Comparison of ENCODE assay signal across 9 mouse cellular contexts in genomic region chr10:18463071-18463841, GRCm38 (mm10).
DNase-seq lines count a peak whose midpoint lies in the region; ATAC-seq and TF ChIP-seq lines count a peak whose summit lies in the region.
"Had no signal": no experiment of that assay in that cellular context is flagged by ENCODE, and none has a peak within 500 bp of the region (broad histone marks: within the 10 kb centered on the region; RNA-seq: fewer than 3 reads in every experiment).

No protein-coding gene starts in this region.

- no peaks in the 10 kb centered on the region for H3K36me3 ChIP-seq in forebrain, embryonic 11.5 days (ENCODE audit: control insufficient read depth, insufficient read depth, low read length)
- no peaks in the 10 kb centered on the region for H3K36me3 ChIP-seq in hindbrain, embryonic 15.5 days
- no peaks in the 10 kb centered on the region for H3K36me3 ChIP-seq in small intestine, adult 2 months (ENCODE audit: control insufficient read depth, insufficient read depth, low read length)
- H3K36me3 ChIP-seq: lung, embryonic 15.5 days had no signal

- peak; percentile 40 for DNase-seq in left cerebral cortex, postnatal 4 days
- no peak for DNase-seq in left cerebral cortex, adult 18-20 months (ENCODE audit: low spot score in 2 of 2)
- no peak for DNase-seq in forebrain, embryonic 11.5 days (ENCODE audit: low spot score)
- no peak for DNase-seq in MN1 (ENCODE audit: low spot score)
- DNase-seq: gastrocnemius, postnatal 14 days had no signal

- intact Hi-C loops in left cerebral cortex, postnatal 4 days (cut with DNase I): no loop called here

- no peak overlapping the region for H3K27ac ChIP-seq in forebrain, embryonic 11.5 days (ENCODE audit: low read depth, low read length)
- H3K27ac ChIP-seq in hindbrain, embryonic 15.5 days (replicated peaks): peak overlapping the region; percentile 22; the same call in 1 of the 2 replicates
- H3K27ac ChIP-seq in small intestine, adult 2 months (ENCODE audit: insufficient read depth, low read depth, low read length): peak overlapping the region; percentile 96
- H3K27ac ChIP-seq: lung, embryonic 15.5 days had no signal

- no peak; the same call in 1 of the 2 replicates for TF ChIP-seq POLR2A in small intestine, adult 2 months (IDR thresholded peaks at IDR 0.05; ENCODE audit: low read depth, low read length)

- H3K4me3 ChIP-seq in forebrain, embryonic 11.5 days (ENCODE audit: low read depth, low read length): no peak overlapping the region
- no peak overlapping the region for H3K4me3 ChIP-seq in hindbrain, embryonic 15.5 days
- peak overlapping the region; percentile 52 for H3K4me3 ChIP-seq in small intestine, adult 2 months (ENCODE audit: low read depth, low read length)
- H3K4me3 ChIP-seq: lung, embryonic 15.5 days had no signal

- peaks cover 12% of the 10 kb centered on the region for H3K4me1 ChIP-seq in forebrain, embryonic 11.5 days (replicated peaks; ENCODE audit: control insufficient read depth, insufficient read depth, low read length)
- H3K4me1 ChIP-seq in hindbrain, embryonic 15.5 days (replicated peaks): peaks cover 33% of the 10 kb centered on the region
- peaks cover 20% of the 10 kb centered on the region for H3K4me1 ChIP-seq in small intestine, adult 2 months (ENCODE audit: control insufficient read depth, insufficient read depth, insufficient read length, low read length)

- 69% methylated on average over 23 of the region's 23 CpGs for WGBS in forebrain, embryonic 11.5 days
- WGBS in hindbrain, embryonic 15.5 days: 30% methylated on average over 23 of the region's 23 CpGs
- WGBS in small intestine, adult 2 months: 22% methylated on average over 23 of the region's 23 CpGs

- H3K9me3 ChIP-seq in forebrain, embryonic 11.5 days (ENCODE audit: control insufficient read depth, low read length): no peaks in the 10 kb centered on the region
- no peaks in the 10 kb centered on the region for H3K9me3 ChIP-seq in hindbrain, embryonic 15.5 days
- H3K9me3 ChIP-seq: lung, embryonic 15.5 days had no signal

- no peak for TF ChIP-seq CTCF in small intestine, adult 2 months (IDR thresholded peaks at IDR 0.05; ENCODE audit: extremely low read depth, insufficient read length, insufficient replicate concordance, low read depth, low read length)

- no peak overlapping the region for H3K4me2 ChIP-seq in forebrain, embryonic 11.5 days (ENCODE audit: low read depth, low read length, severe bottlenecking)
- H3K4me2 ChIP-seq in hindbrain, embryonic 15.5 days: peak overlapping the region; percentile 43
- H3K4me2 ChIP-seq: lung, embryonic 15.5 days had no signal

- H3K27me3 ChIP-seq in forebrain, embryonic 11.5 days (ENCODE audit: control insufficient read depth, insufficient read depth, low read length): peaks cover 6% of the 10 kb centered on the region; the same call in 1 of the 2 replicates
- no peaks in the 10 kb centered on the region for H3K27me3 ChIP-seq in hindbrain, embryonic 15.5 days
- H3K27me3 ChIP-seq in small intestine, adult 2 months (ENCODE audit: control insufficient read depth, insufficient read depth, low read length): no peaks in the 10 kb centered on the region
- H3K27me3 ChIP-seq: lung, embryonic 15.5 days had no signal

- no peak overlapping the region for H3K9ac ChIP-seq in forebrain, embryonic 11.5 days (ENCODE audit: low read length)
- H3K9ac ChIP-seq in hindbrain, embryonic 15.5 days: no peak overlapping the region
- H3K9ac ChIP-seq: lung, embryonic 15.5 days had no signal

- 0 out of 2 replicates have a peak, but pooled peaks have one; percentile 23 for ATAC-seq in forebrain, embryonic 11.5 days (replicated peaks; ENCODE audit: low FRiP score)
- peak; percentile 52; the same call in 1 of the 2 replicates for ATAC-seq in hindbrain, embryonic 15.5 days (ENCODE audit: low FRiP score, low read depth)
- no peak for ATAC-seq in monocyte, adult 5-6 weeks (replicated peaks; ENCODE audit: insufficient number of reproducible peaks, low FRiP score, low TSS enrichment, poor library complexity, severe bottlenecking)
